Mouse (Mus musculus) kidney, adult 9 months (tissue): ENCODE measurements around the gene Uxs1.

Experiments
- DNase-seq: peaks from one replicate; pipeline ENCODE4 v3.0.0; 2022

The Uxs1 gene

DNA sequence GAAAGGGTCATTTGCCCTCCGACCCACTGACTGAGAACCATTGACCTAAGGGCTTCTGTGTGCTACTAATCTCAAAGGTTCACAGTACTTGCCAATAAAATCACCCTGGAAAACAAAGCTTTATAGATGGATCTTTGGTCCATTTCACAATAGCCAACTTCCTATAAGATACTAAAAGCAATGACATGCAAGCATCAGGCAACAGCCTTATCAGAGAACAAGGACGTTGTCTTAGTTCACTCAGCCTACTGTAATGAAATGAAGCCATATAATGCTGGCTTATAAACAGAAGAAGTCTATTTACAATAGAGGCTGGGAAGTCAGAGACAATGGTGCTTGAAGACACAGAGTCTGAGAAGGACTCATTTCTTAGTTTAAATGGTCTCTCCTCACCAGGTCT lies 37.8 kb downstream of the Uxs1 start:
- DNase-seq, result no peak

GRCm38 (mm10) chr1:43786711-43787110 lies 40.9 kb downstream of the Uxs1 start:
- no peak for DNase-seq

GRCm38 (mm10) chr1:43785316-43785715 lies 42.3 kb downstream of the Uxs1 start:
- DNase-seq, result no peak

GRCm38 (mm10) chr1:43783186-43783585 lies 44.4 kb downstream of the Uxs1 start:
- no peak for DNase-seq

- no peak for DNase-seq
Observed at GRCm38 (mm10) chr1:43782680-43783079, 44.9 kb downstream of the Uxs1 start.

DNA sequence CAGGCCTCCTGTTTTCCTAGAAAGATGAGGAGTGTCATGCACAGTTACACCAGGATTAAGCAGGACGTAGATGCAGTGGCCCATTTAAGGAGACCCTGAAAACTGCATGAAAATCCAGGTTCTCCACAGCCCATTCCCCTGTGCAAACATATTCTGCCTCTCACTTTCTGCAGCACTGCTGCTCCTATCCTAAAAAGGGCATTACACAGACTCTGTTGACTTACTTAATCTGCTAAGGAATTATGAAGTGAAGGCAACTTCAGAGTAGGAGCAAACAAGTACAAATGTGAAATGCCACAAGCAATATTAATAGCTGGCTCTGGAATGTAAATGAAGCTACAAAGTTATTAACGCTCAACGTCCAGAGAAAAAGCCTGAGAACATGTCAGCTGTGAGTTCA lies 45.9 kb downstream of the Uxs1 start:
- no peak for DNase-seq

GRCm38 (mm10) chr1:43781195-43781594 lies 46.4 kb downstream of the Uxs1 start:
- no peak for DNase-seq

- DNase-seq, result no peak
Observed at GRCm38 (mm10) chr1:43776106-43776505, 51.5 kb downstream of the Uxs1 start.

- no peak for DNase-seq
Observed at GRCm38 (mm10) chr1:43774126-43774525, 53.5 kb downstream of the Uxs1 start.

- no peak for DNase-seq
Observed at GRCm38 (mm10) chr1:43772694-43773093, 54.9 kb downstream of the Uxs1 start.

- no peak for DNase-seq
Observed at GRCm38 (mm10) chr1:43770032-43770431, 57.6 kb downstream of the Uxs1 start.

GRCm38 (mm10) chr1:43769348-43769747 lies 58.3 kb downstream of the Uxs1 start:
- DNase-seq, result no peak

- DNase-seq, result no peak
Observed at GRCm38 (mm10) chr1:43768385-43768990, 59.1 kb downstream of the Uxs1 start.

DNA sequence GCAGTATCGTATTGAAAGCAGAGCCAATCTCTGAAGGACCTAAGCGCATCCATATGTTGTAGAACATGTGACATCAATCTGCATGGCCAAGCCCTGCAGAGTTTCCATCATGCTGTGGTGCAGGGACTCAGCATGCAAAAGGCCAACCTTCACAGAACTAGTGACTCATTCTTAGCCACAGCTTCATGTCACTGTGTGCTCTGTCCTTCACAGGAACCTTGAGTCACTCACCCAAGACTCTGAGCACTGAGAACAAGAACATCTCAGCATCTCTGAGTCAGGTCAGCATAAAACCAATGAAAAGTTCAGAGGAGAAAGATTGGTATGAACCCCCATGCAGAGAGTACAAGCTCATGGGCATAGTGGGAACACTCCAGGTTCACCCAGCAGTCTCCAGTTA lies 61.3 kb downstream of the Uxs1 start:
- no peak for DNase-seq

DNA sequence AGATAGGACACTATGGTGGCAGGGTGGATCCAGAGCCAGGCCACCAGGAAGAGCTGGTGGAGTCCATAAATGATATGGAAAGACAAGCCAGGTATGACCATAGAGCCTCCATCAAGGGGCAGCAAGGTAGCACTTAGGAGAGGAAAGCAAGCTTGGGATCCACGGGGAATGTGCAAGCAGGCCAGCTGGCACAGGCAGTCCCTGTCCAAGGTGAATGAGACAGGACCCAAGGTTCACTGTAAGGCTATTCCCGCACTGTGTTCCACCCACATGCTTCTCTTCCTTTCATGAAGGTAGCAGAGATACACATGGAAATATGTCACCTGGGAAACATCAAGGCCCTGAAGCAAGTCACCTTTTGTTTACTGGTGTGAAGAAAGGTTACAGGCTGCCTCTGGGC lies 63.1 kb downstream of the Uxs1 start:
- DNase-seq, result no peak

DNA sequence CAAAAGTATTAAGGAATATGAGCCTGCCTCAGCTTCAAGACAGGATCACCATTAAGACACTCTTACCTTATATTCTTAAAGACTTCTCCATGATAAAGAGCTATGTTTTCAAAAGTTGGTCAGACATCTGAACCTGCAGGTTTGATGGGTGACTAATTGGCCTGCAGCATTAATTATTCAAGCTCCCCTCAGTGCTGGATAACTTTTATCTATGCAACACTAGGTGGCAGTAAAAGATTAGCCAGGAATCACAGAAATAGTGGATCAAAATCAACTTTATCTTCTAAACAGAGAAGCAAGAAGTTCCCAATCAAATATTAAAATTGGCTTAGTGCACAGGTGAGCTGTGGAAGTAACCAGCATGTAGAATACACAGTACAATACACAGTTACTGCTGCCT lies 67.5 kb downstream of the Uxs1 start:
- DNase-seq, result peak; percentile 13

DNA sequence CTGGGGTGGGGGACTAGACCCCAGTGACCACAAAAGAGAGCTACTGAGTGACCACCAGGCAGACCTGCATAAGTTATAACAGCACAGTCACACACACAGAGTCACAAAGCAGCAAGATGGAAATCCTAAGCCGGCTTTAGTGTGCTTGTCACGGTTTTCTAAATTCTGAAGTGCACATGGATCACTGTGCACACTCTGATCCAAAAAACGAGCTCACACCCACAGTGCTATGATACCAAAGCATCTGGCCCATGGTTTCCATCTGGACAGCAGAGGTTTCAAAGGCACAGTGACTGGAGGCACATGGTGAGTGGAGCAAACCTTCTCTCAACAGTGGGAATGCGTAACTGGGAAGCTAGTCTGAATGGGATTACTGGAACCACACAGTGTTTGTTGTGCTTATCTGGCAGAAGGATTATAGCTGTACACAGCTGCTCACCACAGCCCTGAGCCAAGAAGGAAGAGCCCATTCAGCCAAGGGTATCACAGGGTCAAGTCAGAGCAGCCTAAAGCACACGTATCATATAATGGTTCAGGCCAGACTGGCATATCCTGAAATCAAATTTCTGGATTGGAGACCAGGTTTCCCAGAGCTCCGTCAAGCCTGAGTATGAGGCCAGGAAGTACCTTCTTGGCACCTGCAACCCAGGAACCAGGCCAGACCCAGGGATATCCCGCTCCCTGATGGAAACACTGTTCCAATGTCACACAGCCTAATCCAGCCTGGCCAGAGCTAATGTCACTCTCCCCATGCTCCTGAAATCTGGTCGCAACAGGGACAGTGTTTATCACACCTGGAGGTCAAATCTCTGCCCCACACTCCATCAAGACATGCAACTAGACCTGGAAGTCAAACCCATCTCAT lies 72.9 kb downstream of the Uxs1 start:
- DNase-seq, result no peak

- DNase-seq, result no peak
Observed at GRCm38 (mm10) chr1:43738519-43738894, 89.1 kb downstream of the Uxs1 start.

DNA sequence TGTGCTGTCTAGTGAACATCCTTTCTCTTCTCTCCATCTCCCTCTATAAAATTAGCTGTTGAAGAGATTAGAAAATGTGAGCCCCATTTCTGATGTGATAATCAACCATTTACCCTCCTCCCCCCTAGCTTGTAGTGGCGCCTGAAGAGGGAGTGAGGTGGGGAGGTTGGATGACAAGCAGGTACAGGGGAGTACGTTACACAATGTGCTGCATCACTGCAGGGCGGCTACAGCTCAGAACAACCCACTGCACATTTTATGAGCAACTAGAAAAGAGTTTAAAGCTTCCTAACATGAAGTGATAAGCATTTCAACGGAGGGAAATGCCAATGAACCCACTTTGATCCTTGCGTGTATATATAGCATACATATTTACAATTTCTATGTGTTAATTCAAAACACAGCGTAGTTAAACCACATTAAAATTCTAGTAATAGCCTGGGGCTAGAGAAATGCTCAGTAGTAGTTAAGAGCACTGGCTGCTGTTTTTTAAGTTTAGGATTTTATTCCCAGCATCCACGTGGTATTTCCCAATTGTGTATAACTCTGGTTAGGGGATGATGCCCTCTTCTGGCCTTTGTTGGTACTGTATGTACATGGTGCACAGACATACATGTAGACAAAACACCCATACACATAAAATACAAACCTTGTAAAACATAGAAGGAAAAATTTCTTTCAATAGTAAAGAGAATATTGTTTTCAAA lies 89.6 kb downstream of the Uxs1 start:
- DNase-seq, result peak; percentile 68

DNA sequence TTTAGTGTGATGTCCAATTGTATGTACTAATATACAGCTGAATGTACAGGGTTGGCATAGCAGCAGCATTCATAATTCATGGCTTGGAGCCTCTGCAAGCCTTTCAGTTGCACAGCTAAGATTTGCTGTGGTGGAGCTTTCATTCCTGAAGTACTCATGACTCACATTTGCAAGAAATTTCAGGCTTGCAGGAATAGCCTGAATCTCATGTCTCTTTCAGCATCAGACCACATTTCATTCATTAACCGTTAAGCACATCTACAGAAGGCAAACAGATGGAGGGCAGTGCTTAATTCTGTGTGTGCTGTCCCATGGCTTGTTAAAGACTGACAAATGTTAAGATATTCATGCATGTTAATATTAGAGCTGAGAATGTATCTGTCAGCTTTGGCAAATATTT lies 94.9 kb downstream of the Uxs1 start:
- DNase-seq, result no peak

DNA sequence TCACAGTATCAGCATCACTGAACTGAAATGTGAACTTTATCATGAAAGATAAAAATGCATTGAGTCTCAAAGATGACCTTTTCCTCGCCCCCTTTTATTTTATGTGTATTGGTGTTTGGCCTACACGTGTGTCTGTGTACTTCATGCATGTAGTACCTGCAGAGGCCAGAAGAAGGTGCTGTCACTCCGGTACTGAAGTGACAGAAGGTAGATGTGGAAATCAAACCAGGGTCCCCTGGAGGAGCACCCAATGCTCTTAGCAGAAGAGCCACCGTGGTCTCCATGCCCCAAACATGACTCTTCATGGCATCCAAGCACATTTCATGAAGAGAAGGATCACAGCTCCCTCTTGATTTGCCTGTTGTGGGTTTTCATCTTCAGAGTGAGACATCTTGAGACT lies 95.5 kb downstream of the Uxs1 start:
- DNase-seq, result no peak

DNA sequence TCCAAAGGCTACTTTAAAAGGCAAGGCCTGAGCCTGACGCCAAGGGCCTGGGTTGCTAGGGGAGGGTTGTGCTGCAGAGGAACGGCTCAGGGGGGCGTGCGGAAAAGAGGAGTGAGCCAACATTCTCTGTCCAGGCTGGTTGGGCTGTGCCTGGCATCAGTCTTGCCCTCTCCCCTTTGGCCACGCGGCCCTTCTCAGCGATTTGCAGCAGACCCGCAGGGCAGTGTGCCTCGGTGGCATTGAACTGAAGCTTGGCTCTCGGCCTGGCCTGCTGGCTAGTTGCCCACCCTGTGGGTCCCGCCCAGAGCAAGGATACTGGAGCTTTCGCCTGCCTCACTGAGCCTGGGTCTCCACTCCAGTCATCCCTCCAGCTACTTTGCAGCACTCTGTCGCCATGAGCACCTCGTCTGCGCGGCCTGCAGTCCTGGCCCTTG lies 97.1 kb downstream of the Uxs1 start, which contains the start of gene 1500015O10Rik:
Gene 1500015O10Rik, plus strand, starts transcription at position 112 of the 434 bp plus-strand sequence.
- peak; percentile 41 for DNase-seq

GRCm38 (mm10) chr1:43722459-43722858 lies 105.1 kb downstream of the Uxs1 start:
- no peak for DNase-seq

GRCm38 (mm10) chr1:43718793-43719192 lies 108.8 kb downstream of the Uxs1 start:
- no peak for DNase-seq
